28 mouse cellular contexts compared by ENCODE assay signal in genomic region chr5:114032161-114032763, GRCm38 (mm10). TPM values are rescaled to one million over a fixed set of nuclear protein-coding genes. Genes with fewer than 3 reads are reported as not detected.
DNase-seq lines count a peak whose midpoint lies in the region; ATAC-seq and TF ChIP-seq lines count a peak whose summit lies in the region.
"Had no signal": no experiment of that assay in that cellular context is flagged by ENCODE, and none has a peak within 500 bp of the region (broad histone marks: within the 10 kb centered on the region; RNA-seq: fewer than 3 reads in every experiment).

No protein-coding gene starts in this region.

- H3K27ac ChIP-seq in kidney, adult 2 months (ENCODE audit: insufficient read depth, low read depth, low read length), result no peak overlapping the region
- no peak overlapping the region for H3K27ac ChIP-seq in midbrain, embryonic 11.5 days (ENCODE audit: low read depth, low read length)
- H3K27ac ChIP-seq in midbrain, embryonic 13.5 days, result no peak overlapping the region
- H3K27ac ChIP-seq in intestine, embryonic 15.5 days, result no peak overlapping the region
- H3K27ac ChIP-seq: embryonic facial prominence, embryonic 10.5 days; embryonic facial prominence, embryonic 12.5 days; forebrain, embryonic 13.5 days; forebrain, embryonic 15.5 days had no signal

- no peak for ATAC-seq in midbrain, embryonic 11.5 days (ENCODE audit: low FRiP score)
- no peak for ATAC-seq in midbrain, embryonic 13.5 days
- ATAC-seq in intestine, embryonic 15.5 days, result no peak
- ATAC-seq: activated CD4-positive, CD25-positive, alpha-beta regulatory T cell, adult 4 months; CD4-positive, CD25-positive, alpha-beta regulatory T cell, adult 4 months; forebrain, embryonic 13.5 days; forebrain, embryonic 15.5 days; forebrain, postnatal 0 days; Patski had no signal

- 54% methylated on average over 3 of the region's 3 CpGs for WGBS in kidney, adult 2 months
- WGBS in midbrain, embryonic 11.5 days, result 75% methylated on average over 3 of the region's 3 CpGs
- WGBS in midbrain, embryonic 13.5 days, result 82% methylated on average over 3 of the region's 3 CpGs
- WGBS in intestine, embryonic 15.5 days, result 78% methylated on average over 3 of the region's 3 CpGs

- TF ChIP-seq CTCF in kidney, adult 2 months (conservative IDR thresholded peaks at IDR 0.05; ENCODE audit: insufficient read depth, insufficient read length, low read depth, low read length), result no peak

- H3K9ac ChIP-seq in midbrain, embryonic 11.5 days (ENCODE audit: low read length), result no peak overlapping the region
- H3K9ac ChIP-seq in midbrain, embryonic 13.5 days (replicated peaks), result no peak overlapping the region
- no peak overlapping the region for H3K9ac ChIP-seq in intestine, embryonic 15.5 days
- H3K9ac ChIP-seq: embryonic facial prominence, embryonic 12.5 days; forebrain, embryonic 13.5 days; forebrain, embryonic 15.5 days; forebrain, postnatal 0 days had no signal

- peaks cover 26% of the 10 kb centered on the region for H3K4me1 ChIP-seq in kidney, adult 2 months (ENCODE audit: control insufficient read depth, insufficient read depth, low read length)
- no peaks in the 10 kb centered on the region; the same call in 1 of the 2 replicates for H3K4me1 ChIP-seq in midbrain, embryonic 11.5 days (ENCODE audit: control insufficient read depth, insufficient read depth, low read length)
- H3K4me1 ChIP-seq in midbrain, embryonic 13.5 days (replicated peaks), result 0 out of 2 replicates have a peak, but pooled peaks cover 2% of the 10 kb centered on the region
- 0 out of 2 replicates have a peak, but pooled peaks cover 5% of the 10 kb centered on the region for H3K4me1 ChIP-seq in intestine, embryonic 15.5 days (replicated peaks)
- H3K4me1 ChIP-seq: forebrain, embryonic 15.5 days had no signal

- no peak overlapping the region for H3K4me3 ChIP-seq in kidney, adult 2 months (ENCODE audit: insufficient read depth, low read depth, low read length)
- no peak overlapping the region for H3K4me3 ChIP-seq in midbrain, embryonic 11.5 days (ENCODE audit: low read depth, low read length)
- no peak overlapping the region for H3K4me3 ChIP-seq in midbrain, embryonic 13.5 days (replicated peaks)
- H3K4me3 ChIP-seq in intestine, embryonic 15.5 days (replicated peaks), result no peak overlapping the region
- H3K4me3 ChIP-seq: embryonic facial prominence, embryonic 10.5 days; embryonic facial prominence, embryonic 12.5 days; forebrain, embryonic 13.5 days; forebrain, embryonic 15.5 days had no signal

- peak; percentile 63 for DNase-seq in kidney, adult 2 months
- no peak for DNase-seq in kidney, postnatal 10 days
- peak; percentile 45 for DNase-seq in midbrain, embryonic 11.5 days (ENCODE audit: low spot score, missing footprints)
- peak; percentile 81 for DNase-seq in R1 (ENCODE audit: low read depth, low spot score)
- no peak for DNase-seq in left cerebral cortex, adult 8-10 months (ENCODE audit: low spot score in 2 of 2)
- DNase-seq: adrenal gland, adult 8-10 months; adrenal gland, postnatal 14 days; adrenal gland, postnatal 36 days; B cell, adult 2 months; cerebellum, adult 11-12 months; cerebellum, adult 2 months; cerebellum, adult 9-10 months; cerebellum, postnatal 10 days; cerebellum, postnatal 25 days; forebrain, postnatal 0 days had no signal

- TF ChIP-seq POLR2A in kidney, adult 2 months (IDR thresholded peaks at IDR 0.05; ENCODE audit: low read depth, low read length), result no peak

- H3K36me3 ChIP-seq in kidney, adult 2 months (ENCODE audit: control insufficient read depth, insufficient read depth, low read length), result no peaks in the 10 kb centered on the region
- H3K36me3 ChIP-seq in midbrain, embryonic 11.5 days (ENCODE audit: control insufficient read depth, insufficient read depth, low read length), result no peaks in the 10 kb centered on the region
- H3K36me3 ChIP-seq in midbrain, embryonic 13.5 days, result peaks cover 69% of the 10 kb centered on the region
- no peaks in the 10 kb centered on the region for H3K36me3 ChIP-seq in intestine, embryonic 15.5 days
- H3K36me3 ChIP-seq: embryonic facial prominence, embryonic 10.5 days; embryonic facial prominence, embryonic 12.5 days; G1E had no signal

- no peak overlapping the region for H3K4me2 ChIP-seq in midbrain, embryonic 11.5 days
- no peak overlapping the region for H3K4me2 ChIP-seq in midbrain, embryonic 13.5 days (replicated peaks)
- no peak overlapping the region for H3K4me2 ChIP-seq in intestine, embryonic 15.5 days (replicated peaks)
- H3K4me2 ChIP-seq: embryonic facial prominence, embryonic 12.5 days; forebrain, embryonic 13.5 days; forebrain, embryonic 15.5 days had no signal

- H3K9me3 ChIP-seq in midbrain, embryonic 11.5 days (ENCODE audit: control insufficient read depth, low read length), result no peaks in the 10 kb centered on the region
- H3K9me3 ChIP-seq in midbrain, embryonic 13.5 days, result no peaks in the 10 kb centered on the region
- H3K9me3 ChIP-seq in intestine, embryonic 15.5 days, result no peaks in the 10 kb centered on the region
- H3K9me3 ChIP-seq: embryonic facial prominence, embryonic 12.5 days; forebrain, embryonic 13.5 days; forebrain, embryonic 15.5 days had no signal

- no peaks in the 10 kb centered on the region for H3K27me3 ChIP-seq in kidney, adult 2 months (replicated peaks; ENCODE audit: control insufficient read depth, insufficient read depth, low read length)
- no peaks in the 10 kb centered on the region for H3K27me3 ChIP-seq in midbrain, embryonic 11.5 days (ENCODE audit: control insufficient read depth, insufficient read depth, low read length)
- no peaks in the 10 kb centered on the region for H3K27me3 ChIP-seq in midbrain, embryonic 13.5 days
- H3K27me3 ChIP-seq in intestine, embryonic 15.5 days (replicated peaks), result no peaks in the 10 kb centered on the region
- H3K27me3 ChIP-seq: embryonic facial prominence, embryonic 12.5 days; forebrain, embryonic 13.5 days; forebrain, embryonic 15.5 days; Patski had no signal

RNA-seq across cellular contexts. Expression of gene Dao, which starts 28.8 kb away (rescaled TPM):
- 369 and 376 TPM in 2 replicates for polyA plus RNA-seq in kidney, adult 2 months (2012; rRNA removed)
- polyA plus RNA-seq in midbrain, embryonic 11.5 days (2014; fragmentation: Nextera tagmentation; extraction: Ambion mirVana), result not detected in 2 replicates
- polyA plus RNA-seq in midbrain, embryonic 13.5 days (2015; fragmentation: Nextera tagmentation; extraction: Ambion mirVana), result not detected in 2 replicates
- polyA plus RNA-seq in intestine, embryonic 15.5 days (2015; fragmentation: Nextera tagmentation; extraction: Ambion mirVana), result 13.8 and 17.1 TPM in 2 replicates
- total RNA-seq in left cerebral cortex, adult 8-10 months (2022), result under 1 TPM in 1 of 4 experiments, not detected in 3; 0.30 TPM
- total RNA-seq: adrenal gland, adult 8-10 months; adrenal gland, postnatal 14 days; adrenal gland, postnatal 36 days; forebrain, postnatal 0 days; G1E had no signal
- polyA plus RNA-seq: cortical plate, adult 2 months; embryonic facial prominence, embryonic 10.5 days; embryonic facial prominence, embryonic 12.5 days; embryonic facial prominence, embryonic 14.5 days; forebrain, embryonic 11.5 days; forebrain, embryonic 13.5 days; forebrain, embryonic 15.5 days; forebrain, postnatal 0 days; G1E had no signal

RNA-seq across cellular contexts. Expression of gene Usp30, which starts 33.0 kb away (rescaled TPM):
- 24.6 and 26.4 TPM in 2 replicates for polyA plus RNA-seq in kidney, adult 2 months (2012; rRNA removed)
- polyA plus RNA-seq in midbrain, embryonic 11.5 days (2014; fragmentation: Nextera tagmentation; extraction: Ambion mirVana), result 9.8 and 11.0 TPM in 2 replicates
- polyA plus RNA-seq in midbrain, embryonic 13.5 days (2015; fragmentation: Nextera tagmentation; extraction: Ambion mirVana), result 16.7 and 19.0 TPM in 2 replicates
- 10.3 and 10.5 TPM in 2 replicates for polyA plus RNA-seq in intestine, embryonic 15.5 days (2015; fragmentation: Nextera tagmentation; extraction: Ambion mirVana)
- 10 to 100 TPM; 36.5 to 43.3 (median 42.3) TPM for total RNA-seq in left cerebral cortex, adult 8-10 months (2022)

RNA-seq across cellular contexts. Expression of gene Ssh1, which starts 38.6 kb away (rescaled TPM):
- polyA plus RNA-seq in kidney, adult 2 months (2012; rRNA removed), result 11.3 and 12.1 TPM in 2 replicates
- 18.8 and 20.8 TPM in 2 replicates for polyA plus RNA-seq in midbrain, embryonic 11.5 days (2014; fragmentation: Nextera tagmentation; extraction: Ambion mirVana)
- 14.3 and 17.2 TPM in 2 replicates for polyA plus RNA-seq in midbrain, embryonic 13.5 days (2015; fragmentation: Nextera tagmentation; extraction: Ambion mirVana)
- 10.1 and 11.8 TPM in 2 replicates for polyA plus RNA-seq in intestine, embryonic 15.5 days (2015; fragmentation: Nextera tagmentation; extraction: Ambion mirVana)
- total RNA-seq in left cerebral cortex, adult 8-10 months (2022), result 10 to 100 TPM; 25.6 to 29.5 (median 27.1) TPM

RNA-seq across cellular contexts. Expression of gene Svop, which starts 59.1 kb away (rescaled TPM):
- 0.34 and 0.45 TPM in 2 replicates for polyA plus RNA-seq in kidney, adult 2 months (2012; rRNA removed)
- 21.2 TPM in 2 replicates for polyA plus RNA-seq in midbrain, embryonic 11.5 days (2014; fragmentation: Nextera tagmentation; extraction: Ambion mirVana)
- 79.3 and 82.7 TPM in 2 replicates for polyA plus RNA-seq in midbrain, embryonic 13.5 days (2015; fragmentation: Nextera tagmentation; extraction: Ambion mirVana)
- 2.1 and 2.5 TPM in 2 replicates for polyA plus RNA-seq in intestine, embryonic 15.5 days (2015; fragmentation: Nextera tagmentation; extraction: Ambion mirVana)
- total RNA-seq in left cerebral cortex, adult 8-10 months (2022), result 100 to 1,000 TPM; 160 to 171 (median 163) TPM
- polyA plus RNA-seq: activated CD4-positive, CD25-positive, alpha-beta regulatory T cell, adult 4 months; CD4-positive, CD25-positive, alpha-beta regulatory T cell, adult 4 months; G1E had no signal

Comparison
In these comparisons a context has a peak if more than half of its experiments do, and no peak if none do; other contexts are left out.
1. DNase-seq: peak in kidney, adult 2 months (single experiment), midbrain, embryonic 11.5 days (single experiment) and R1 (single experiment); none in kidney, postnatal 10 days (single experiment) and left cerebral cortex, adult 8-10 months (0 of 2).
2. RNA of gene Dao, which starts 28.8 kb away (polyA plus RNA-seq): 369 to 376 TPM in kidney, adult 2 months; 13.8 to 17.1 TPM in intestine, embryonic 15.5 days, not detected in midbrain, embryonic 13.5 days and not detected in midbrain, embryonic 11.5 days; every median in the first group is over 10 times any median in the second.